Mouse (Mus musculus) cortical plate, adult 2 months (tissue): ENCODE results near the gene Camk2n1.

Experiments
- CTCF ChIP-seq: fragments of 200-500 bp; IDR thresholded peaks from 2 replicates; pipeline ENCODE4 v1.5.1; 2011; ENCODE audit warnings: mild to moderate bottlenecking, control low read depth, low read length; ENCODE audit not compliant: insufficient read depth; ENCODE audit errors: extremely low read depth
- POLR2A ChIP-seq: fragments of 200-500 bp; IDR thresholded peaks from 2 replicates; pipeline ENCODE4 v1.6.1; 2011; ENCODE audit warnings: mild to moderate bottlenecking, low read length, control low read depth; ENCODE audit not compliant: insufficient read depth; ENCODE audit errors: extremely low read depth

DNA sequence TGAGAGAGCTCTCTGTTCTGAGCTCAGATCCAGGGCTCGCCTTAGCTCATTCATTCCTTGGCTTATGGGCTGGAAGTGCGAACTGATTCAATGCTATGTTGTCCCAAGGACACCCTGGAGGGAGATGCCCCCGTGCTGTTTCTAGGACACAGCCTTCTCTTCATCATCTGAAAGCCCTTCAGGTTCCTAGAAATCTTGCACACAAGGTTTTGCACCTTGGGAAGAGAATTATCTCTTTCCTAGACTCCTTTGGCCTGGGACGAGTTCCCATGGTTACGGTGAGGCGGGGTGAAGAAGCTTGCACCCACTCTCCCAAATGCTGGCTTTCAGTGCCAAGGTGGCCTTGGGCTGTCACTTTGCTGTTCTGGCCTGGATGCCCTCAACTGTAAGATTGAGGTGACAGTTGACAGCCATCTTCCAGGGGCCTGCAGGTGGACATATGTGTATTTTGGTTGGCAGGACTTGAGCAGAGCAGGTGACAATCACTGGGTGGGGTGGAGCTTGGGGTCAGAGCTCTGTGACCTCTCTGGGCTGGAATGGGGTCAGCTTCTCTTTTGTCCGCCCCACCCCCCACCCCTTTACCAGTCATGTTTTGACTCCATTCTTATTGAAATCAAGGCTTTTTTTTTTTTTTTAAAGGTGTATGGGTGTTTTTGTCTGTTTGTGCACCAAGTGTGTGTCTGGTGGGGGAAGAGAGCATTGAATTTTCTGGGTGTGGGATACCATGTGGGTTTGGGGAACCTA is 5.1 kb upstream of the Camk2n1 start:
- TF ChIP-seq CTCF (no peak), POLR2A (no peak)
